Mouse (Mus musculus) urinary bladder, postnatal 25 days (tissue): ENCODE data around the gene Cd101.

ENCODE experiments used
- DNase-seq: peaks from one replicate; pipeline ENCODE4 v3.0.0; 2022; ENCODE audit warnings: low spot score

Gene Cd101

DNA sequence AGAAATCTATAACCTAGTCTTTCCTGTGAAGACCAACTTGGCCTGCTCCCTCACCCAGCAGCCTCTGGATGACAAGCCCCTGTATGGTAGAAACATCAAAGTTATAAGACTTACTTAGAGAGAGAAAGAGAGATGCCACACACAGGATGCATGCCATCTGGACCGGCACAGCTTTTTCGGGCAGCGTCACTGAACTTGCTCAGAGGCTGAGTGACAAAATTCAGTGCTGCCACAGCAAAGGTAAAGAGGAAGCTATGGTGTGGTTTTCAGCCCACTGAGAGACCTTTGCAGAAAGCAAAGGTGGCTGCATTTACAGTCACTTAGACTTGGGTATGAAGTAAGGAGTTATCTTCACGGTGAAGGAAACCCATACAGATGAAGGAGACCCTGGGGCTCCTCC lies at the start of gene Cd101:
TSS of gene Cd101 (minus strand) at position 218 of the 400 bp plus-strand sequence.
- no peak for DNase-seq

DNA sequence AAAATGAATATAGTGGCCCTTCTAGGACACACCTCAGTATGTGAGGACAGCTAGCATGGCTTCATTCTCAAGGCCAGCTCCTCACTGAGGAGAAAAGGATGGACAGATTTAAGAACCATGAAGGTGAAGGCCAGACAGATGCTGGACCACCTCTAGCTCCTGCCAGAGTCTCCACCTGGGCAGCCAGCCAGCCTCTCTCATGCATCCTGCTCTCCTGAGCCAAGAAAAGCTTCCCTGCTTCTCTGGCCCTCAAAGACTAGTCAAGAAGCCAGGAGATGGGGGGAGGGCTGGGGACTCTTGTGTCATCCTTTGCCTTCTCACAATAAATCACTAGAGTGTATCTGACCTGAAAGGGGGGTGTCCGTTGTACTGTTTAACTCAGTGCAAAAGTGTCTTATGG lies 49.0 kb upstream of the Cd101 start:
- DNase-seq = no peak

DNA sequence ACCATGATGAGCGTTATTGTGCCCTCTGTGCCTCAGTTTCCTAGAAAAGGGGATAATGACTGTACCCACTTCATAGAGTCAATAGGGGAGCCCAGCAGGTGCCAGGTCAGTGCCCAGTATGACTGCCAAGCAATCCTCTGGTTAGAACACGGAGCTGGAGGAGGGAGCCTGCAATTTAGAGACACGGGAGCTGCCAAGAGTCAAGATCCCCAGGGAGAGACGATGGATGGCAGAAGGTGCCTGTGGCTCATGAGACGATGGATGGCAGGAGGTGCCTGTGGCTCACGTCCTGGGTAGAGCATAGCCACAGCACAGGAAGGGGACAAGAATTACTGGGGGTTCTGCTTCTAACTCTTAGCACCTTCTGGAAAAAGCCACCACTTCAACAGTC lies 48.3 kb upstream of the Cd101 start:
- DNase-seq = no peak

DNA sequence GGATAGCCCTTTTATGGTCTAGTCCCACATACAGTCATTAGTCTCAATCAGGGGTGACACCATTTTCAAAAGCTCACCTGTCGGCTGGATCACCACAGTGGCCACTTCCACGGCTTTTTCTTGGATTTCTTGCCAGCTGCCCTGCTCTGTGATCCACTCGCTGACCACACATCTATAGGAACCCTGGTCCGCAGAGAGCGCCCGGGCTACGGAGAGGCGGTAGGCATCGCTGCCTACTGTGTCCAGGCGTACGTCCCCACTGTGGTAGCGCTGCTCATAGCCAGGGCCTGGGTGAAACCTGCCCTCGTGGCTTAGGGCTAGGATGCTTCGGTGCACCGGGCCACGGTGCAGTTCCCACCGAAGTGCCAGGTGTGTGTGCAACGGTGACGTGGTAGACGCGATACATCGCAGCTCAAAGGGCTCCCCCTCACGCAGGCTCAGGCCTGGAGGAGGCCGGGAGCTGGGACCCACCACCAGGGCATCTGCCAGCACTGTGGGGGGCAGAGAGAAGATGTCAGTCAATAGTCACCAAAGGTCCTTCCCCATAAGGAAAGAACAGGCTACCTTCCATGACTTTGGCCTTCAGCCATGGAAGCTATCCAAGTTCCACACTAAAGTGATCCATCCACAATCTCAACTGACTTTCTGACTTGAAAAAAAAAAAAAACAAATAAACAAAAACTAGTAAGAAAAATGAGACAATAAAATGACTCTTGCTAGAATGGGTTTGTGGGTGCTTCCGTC lies 47.8 kb upstream of the Cd101 start:
- no peak for DNase-seq

DNA sequence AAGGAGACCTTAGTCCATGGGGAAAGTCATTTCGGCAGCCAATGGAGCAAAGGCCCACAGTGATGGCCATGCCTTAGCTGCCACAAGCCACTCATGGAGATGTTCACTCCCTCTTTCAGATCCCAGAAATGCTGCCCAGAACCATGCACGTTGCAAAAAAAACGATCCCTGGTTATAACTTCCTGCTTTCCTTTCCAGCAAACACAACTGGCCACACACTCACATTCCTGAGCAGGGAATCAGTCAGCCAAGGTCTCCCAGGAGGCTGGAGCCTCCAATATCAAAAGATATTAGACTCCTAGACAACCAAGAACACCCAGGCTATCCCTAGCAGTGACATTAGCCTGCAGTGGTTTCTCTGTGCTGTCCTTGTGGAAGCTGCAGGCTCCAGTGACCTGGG lies 46.5 kb upstream of the Cd101 start:
- DNase-seq = no peak

DNA sequence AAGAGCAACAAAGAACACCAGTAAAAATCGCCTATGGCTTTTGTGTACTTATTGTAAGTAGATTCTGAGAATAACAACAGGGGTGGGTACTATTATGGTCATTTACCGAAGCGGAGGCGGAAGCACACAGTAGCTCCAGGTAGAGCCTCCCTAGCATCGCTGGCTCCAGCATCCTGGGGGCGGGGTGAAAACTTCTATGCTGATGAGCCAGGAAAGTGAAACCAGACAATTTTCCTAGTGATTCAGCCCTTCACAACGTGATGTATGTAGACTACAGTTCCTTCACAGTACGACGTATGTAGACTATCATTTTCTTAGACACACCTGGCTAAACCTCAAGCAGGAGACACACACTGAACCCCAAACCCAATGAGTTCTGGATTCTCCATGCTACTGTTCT lies 44.0 kb upstream of the Cd101 start:
- no peak for DNase-seq

DNA sequence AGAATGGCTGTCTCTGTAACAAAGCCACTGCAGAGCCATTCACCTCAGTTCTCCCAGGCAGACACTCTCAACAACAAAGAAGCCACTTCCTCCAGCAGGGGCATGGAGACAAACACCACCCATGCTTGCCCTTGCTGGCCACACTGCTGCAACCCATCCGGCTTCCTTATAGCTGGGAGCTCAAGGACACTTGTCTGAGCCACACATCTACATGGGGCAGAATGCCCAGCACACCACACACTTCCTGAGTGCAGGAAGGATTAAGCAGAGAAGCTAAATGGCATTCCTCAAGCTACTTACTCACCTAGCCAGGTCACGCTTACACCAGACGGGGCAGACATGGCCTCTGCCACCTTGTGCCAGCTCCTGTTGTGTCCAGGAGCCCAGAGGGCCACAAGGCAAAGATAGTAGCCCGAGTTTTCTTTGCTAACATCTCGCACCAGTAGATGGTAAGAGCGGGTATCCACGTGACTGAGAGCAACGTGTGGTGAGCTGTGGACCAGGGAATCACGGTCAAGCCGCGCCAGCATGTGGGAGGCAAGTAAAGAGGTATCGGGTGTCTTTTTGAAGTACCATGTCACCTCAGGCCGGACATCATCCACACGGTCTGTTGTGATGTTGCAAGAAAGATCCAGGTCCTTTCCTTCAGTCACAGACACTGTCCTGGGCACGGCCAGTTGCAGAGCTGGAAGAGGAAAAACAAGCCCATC lies 43.3 kb upstream of the Cd101 start:
- DNase-seq = no peak

DNA sequence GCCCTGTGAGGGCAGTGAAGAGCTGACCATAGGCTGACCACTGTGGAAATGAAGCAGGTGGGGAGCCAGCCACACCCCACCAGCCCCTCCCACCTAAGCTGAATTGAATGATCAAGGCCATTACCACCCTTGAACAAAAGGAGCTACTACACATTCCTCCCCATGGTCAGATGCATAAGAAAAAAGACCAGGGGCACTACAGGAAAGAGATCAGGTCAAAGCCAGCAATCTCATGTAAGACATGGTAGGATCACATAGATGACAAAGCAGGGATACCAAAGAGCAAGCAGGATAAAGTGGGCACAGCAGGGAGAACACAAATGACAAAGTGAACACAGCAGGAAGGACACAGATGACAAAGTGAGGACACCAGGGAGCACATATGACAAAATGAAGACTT lies 42.2 kb upstream of the Cd101 start:
- DNase-seq = no peak

DNA sequence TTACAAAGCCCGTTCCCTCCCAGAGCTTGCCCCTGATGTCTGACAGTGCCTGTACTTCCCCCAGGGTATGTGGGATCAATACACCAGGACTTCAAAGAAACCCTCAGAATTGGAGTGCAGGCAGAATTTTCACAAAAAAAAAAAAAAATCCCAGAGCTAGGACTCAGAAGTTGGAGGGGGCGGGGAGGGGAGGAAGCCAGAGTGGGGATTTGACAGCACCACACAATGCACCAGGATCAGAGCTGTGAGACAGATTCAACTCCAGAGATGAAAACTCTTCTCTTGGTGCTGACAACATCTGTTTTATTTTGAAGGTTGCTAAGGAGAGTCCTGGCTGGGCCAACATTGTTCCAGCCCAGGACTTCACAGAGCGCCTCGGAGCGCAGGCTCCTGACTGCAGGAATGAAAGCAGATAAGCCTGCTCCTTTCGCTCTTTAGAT lies 41.5 kb upstream of the Cd101 start:
- no peak for DNase-seq

DNA sequence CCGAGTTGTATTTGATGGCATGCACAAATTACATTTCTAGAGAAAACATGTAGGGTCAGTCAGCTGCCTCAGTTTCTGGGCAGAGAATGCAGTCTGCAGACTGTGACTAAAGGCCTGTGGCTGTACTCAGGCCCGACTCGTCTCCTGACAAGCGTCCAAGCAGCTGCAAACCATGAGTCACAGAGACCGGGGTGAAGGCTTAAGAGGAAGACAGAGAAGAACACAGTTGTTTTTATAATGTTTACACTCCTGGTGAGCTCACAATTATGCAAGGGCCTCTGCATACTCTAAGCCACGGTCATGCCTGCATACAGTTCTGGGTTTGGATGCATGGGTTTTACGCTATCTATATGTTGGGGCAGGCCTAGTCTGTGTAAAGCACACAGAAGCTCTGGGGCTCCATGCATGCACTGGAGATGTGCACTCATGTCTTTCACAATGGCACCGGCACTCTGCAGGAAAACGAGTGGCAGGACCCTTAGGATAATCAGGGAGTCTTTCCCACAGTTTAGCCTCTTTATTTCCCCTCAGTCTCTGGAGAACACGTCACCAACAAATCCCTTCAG lies 41.0 kb upstream of the Cd101 start:
- peak; percentile 63 for DNase-seq

DNA sequence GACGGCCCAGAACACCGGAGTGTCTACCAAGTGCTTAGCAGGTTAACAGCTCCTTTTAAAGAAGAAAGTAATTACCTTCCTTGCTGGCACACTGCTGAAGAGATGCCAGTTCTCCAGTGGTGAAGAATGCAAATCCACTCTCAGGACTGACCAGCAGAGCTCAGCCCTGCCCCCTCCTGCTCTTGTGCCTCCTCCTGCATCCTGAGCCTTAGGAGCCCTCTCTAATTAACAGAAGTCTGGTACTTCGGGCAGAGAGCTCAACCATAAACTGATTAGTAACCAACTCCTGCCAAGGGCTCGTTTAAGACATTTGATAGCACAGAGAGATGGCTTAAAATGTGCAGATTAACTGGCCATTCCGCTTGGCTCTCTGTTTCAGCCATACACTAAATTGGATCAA lies 39.3 kb upstream of the Cd101 start:
- DNase-seq = no peak

DNA sequence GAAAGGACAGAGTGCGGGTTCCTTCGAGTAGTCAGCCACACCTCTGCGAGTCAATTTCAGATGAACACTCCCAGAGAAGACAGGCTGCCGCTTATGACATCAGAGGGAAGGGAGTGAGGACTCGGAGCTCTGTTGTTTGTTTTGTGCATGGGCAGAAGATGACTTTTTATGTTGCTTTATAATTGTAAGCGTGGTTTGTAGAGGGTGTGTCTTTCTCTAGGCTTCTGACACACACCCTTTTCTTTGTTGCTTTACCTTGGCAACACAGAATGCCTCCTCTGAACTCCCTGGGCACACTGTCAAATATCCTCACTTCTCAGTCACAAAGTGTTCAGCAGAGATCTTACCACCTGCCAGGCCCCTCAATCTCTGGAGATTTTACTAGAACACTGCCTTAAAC lies 36.8 kb upstream of the Cd101 start:
- no peak for DNase-seq

DNA sequence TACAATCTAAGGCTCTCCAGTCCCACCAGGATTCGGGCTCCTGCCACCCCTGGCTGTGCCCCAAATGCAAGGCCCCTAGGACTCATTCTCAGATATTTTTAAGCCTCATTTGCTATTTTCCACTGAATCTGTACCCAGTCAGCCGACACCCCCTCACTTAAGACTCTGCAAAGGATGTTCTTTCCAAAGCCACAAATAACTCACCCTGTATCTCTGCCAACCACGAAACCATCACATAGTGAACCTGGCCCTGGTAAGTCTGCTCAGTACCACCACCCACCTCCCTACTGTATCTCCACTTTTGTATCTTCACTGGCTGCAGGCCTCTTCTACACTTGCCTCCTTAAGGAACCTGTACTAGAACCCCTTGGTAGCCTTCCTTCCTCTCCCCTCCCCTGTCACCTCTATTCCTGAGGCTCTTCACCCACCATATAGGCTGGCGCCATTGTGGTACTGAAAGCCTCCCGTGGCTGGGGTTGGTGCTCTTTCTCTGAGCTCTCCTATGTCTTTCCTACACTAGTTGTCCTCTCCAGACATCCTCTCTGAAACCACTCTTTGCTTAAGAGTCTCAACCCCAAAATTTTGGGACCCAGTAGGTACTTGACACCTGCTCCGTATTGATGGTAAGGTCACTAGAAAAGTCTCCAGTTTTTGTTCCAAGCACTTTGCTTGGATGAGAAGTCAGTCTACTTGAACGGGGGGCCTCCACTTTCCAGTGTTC lies 32.7 kb upstream of the Cd101 start:
- DNase-seq = no peak

DNA sequence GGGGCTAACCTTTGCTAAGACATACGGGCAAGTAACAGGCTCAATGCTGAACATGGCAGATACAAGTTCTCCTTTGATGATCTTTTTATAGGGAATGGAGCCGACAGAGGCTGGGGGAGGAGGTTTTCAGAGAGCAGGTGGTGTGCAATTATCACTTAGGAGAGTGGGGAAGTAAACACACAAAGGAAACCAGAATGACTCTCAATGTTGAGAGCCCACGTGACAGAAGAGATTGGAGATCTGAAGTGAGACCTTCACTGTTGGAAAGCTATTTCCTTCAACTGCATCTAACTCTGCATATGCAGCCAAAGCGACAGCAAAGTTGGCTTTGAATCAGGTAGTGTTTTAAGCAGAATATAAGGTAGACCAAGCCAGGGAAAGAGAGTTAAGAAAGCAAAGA lies 29.9 kb upstream of the Cd101 start:
- DNase-seq = no peak

DNA sequence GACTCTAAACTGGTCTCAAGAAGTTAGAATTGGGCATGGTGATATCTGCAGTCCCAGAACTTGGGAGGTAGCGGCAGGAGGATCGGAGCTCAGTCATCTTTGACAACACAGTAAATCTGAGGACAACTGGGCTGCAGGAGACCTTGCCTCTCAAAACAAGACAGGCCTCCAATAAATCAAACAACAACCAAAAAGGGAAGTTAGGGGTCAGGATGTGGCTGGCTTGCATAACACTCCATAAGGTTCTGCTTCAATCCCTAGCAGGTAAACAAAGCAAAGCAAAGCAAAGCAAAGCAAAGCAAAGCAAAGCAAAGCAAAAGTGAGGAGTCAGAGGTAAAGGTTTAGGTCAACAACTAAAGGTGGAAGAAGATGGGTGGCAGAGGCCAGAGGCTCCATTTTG lies 28.8 kb upstream of the Cd101 start:
- no peak for DNase-seq

DNA sequence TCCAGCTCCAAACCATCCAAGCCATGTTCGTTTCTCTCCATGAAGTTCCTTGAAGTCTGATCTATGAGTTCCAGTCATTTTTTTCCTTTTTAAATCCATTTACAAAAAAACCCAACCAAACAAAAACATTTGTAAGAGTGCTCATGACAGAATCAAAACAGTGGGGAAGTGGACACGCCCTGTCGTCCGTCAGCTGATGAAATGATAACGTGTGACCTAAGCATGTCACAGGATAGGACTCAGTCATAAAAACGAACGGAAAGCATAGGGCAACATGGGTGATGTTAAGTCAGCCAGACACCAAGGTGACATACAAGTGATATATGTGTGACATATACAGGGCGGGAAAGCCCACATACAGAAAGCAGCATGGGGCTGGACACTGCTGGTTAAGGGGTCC lies 25.9 kb upstream of the Cd101 start:
- DNase-seq = no peak

DNA sequence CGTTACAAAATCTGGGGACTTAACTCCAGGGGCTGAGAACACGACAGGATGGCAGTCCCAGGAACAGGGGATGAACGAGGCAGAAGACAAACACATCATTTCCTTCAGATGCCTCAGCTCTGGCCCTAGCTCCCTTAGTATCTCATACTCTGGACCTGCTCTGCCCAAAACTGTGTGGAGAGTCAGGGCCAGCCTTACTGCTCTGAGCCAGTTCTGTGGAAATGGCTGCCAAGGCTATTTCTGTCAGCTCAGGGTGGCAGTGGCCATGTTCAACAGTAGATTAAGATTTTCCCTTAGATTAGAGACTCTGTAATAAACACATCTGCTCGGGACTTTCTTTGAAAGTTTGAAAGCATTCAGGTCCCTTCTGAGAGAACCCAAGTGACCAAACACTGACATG lies 22.2 kb upstream of the Cd101 start:
- DNase-seq = no peak

DNA sequence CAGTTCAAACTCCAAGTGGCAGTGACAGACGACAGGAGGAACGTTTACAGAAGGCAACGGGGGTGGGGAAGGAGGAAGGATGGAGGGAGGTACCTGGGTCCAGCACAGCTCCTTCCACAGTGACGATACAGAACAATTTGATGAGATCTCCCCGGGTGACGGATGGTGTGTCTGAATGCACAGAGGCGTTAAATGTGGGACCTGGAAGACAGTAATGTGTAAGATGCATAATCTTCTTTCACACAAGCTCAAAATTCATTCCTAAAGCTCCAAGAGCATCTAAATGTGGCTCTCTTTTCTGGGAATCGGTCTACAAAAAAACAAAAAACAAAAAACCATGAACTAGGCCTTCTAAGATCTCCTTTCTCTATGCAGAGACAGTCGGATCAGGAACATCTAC lies 20.6 kb upstream of the Cd101 start:
- no peak for DNase-seq

DNA sequence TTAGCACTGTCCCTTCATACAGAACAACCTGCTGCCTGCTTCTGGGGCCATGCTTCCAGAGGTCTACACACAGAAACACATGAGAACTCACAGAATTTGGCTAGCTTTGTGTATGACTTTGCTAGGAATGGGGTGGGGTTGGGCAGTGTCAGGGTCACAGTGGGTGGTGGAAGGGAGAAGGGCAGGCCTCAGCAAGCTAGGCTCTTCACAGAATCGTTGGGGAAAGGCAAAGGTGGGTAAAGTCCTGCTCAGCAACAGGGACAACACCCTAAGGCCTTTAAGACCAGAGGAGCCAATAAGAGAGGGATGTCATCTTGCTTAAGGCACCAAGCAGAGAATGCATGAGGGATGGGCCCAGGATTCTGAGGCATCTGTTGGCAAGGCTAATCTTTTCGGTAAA lies 19.4 kb upstream of the Cd101 start:
- no peak for DNase-seq

DNA sequence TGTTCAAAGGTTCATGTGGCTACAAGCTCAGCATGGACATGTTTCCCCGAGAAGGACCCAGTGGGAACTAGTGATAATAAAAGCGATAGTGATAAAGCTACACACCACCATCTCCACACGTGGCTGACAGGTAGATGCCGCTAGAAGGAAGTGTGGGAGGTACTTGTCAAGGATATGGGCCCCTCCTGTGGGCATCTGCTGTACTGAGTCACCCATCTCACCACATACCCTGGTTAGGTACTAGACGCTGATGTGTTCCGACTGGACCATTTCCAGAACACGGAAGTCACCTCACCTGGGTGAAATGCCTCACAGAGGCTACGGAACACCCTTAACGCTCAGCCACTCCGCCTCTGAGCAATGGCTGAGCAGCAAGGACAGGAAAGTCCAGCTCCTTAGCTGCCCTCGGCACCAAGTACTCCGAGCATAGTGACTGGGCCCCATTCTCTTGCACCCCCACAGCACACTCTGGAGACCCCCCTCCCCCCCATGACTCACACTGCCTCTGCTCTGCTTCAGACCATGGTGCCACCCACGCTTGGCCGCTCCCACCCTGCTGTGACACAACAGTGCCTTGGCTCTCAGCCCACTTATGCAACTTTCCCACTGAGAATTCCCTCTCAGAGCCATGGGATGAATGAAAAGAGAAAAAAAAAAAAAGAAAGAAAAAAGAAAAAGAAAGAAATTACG lies 18.4 kb upstream of the Cd101 start:
- DNase-seq = peak; percentile 67

DNA sequence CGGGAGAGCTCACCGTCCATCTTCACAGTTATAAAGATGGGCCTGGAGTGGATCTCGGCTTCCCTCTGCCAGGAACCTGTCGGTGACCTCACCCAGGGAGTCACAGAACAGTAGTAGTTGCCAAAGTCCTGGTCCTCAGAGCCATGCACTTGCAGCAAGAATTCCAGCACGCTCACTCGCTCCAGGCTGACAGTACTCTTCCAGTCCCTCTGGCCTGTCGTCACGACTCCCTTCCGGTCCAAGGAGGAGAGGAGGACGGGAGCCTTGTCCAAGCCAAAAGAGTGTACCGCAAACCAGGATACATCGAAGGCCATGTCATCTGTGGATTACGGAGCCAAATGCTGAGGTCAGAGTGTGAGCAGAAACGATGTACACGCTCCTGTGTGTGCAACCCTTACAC lies 16.1 kb upstream of the Cd101 start:
- peak; percentile 36 for DNase-seq

DNA sequence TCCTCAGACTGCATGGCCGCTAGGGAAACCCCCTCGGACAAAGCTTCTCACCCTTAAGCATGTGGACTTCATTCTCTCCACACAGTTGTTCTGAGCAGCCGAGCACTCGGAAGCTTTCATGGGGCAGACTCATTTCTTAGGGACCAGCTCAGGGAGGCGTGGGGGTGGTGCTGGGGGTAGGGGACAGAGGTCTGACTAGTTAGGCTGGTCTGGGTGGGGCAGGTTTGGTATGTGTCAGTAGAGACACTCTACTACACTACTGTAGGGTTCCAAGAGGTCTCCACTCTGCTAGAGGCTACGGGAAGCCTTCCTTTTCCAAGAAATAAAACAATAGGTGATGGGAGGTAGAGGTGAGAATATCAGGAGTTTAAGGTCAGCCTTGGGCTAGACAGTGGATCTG lies 15.3 kb upstream of the Cd101 start:
- DNase-seq = no peak
